Mouse (Mus musculus): ENCODE measurements around the gene Trpm8.

- TF ChIP-seq EP300 (IDR thresholded peaks at IDR 0.05; ENCODE audit: low read depth) (no peak), CTCF (IDR thresholded peaks at IDR 0.05; ENCODE audit: low read depth) (no peak)
These were observed 8.8 kb downstream of the Trpm8 start for GRCm38 (mm10) chr1:88286136-88286845.
